Mouse (Mus musculus): ENCODE measurements around the gene Olfr523. TPM values are rescaled to one million over a fixed set of nuclear protein-coding genes. Genes with fewer than 3 reads are reported as not detected.

The Olfr523 gene
- total RNA-seq, 4 experiments from 2014 or later = not detected

DNA sequence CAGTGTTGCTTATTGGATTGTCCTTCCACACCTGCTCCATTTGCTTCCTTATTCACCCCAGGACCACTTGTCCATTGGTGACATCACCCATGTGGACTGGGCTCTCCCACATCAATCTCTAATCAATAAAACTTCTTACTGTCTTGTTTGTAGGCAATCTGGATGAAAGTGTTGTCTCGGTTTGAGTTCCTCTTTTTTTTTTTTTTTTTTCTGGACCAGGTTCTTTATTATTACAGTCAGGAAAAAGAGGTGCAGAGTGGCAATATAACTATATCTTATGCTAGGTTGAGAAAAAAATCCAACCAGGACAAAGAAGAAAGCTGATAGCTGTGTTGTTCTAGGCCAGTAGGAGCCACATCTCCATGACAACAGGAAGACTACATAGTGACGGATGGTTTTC, 7.7 kb downstream of the Olfr523 start:
- DNase-seq (ENCODE audit: low spot score in 2 of 2) = no peak

DNA sequence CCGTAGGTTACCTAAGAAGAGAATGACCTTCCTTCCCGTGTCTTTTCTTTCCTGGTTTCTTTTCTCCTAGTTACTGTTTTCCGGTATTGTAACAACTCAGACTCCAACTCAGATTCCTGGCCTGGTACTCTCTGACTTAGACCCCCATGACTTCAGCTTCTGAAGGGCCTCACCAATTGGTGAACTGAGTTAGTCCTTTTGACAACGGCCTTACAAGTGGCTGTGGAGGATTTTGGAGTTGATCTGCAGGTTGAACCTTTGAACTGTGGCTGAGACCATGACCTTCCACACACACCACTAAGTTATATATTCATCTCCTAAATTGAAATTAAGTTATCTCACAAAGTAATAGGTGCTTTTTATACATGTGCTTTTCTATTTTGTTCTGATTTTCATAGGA, 11.2 kb downstream of the Olfr523 start:
- DNase-seq (ENCODE audit: low spot score in 2 of 2) = no peak

DNA sequence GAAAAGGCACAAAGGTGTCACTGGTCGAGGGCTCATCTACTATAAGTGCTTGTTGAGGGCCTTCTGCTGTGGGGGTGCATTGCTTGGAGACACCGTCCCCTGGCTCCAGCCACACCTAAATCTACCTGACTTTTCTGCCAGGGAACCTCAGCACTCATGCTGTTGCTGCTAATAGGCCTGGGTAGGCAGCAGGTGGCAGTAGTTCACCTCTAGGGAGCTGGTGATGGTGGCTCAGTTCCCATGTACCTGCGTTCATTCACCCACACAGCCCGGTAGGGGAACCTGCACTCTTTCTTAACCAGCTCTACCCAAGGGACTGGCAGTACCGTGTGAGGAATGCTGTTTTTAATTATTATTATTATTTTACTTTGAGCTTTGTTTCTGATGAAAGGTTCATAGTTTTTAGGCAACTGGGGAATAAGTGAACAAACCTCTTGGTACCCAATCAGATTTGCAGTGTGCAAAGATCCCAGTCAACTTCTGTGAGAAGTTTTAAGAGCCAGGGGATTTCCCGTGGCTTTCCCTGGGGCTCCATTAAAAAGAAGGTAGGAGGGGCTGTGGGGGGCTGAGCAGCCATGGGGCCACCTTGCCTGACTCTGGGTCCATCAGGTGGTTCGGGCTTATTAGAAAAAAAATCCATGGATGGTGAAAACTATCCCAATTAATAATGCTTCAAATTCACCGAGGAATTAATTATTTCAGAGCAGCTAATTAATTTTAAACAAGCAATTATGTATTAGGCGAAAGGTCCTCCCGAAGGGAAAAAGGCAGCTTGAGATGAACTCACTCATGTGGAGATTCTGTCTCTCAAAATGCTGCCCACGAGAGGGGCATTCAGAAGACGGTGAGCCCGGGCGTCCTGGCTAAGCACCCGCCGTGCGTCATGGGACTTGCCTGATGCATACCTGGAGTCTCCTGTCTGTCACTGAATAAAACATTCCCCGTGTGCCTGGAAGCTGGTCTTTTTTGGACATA, 13.9 kb downstream of the Olfr523 start:
- DNase-seq (ENCODE audit: low spot score in 2 of 2) = no peak

DNA sequence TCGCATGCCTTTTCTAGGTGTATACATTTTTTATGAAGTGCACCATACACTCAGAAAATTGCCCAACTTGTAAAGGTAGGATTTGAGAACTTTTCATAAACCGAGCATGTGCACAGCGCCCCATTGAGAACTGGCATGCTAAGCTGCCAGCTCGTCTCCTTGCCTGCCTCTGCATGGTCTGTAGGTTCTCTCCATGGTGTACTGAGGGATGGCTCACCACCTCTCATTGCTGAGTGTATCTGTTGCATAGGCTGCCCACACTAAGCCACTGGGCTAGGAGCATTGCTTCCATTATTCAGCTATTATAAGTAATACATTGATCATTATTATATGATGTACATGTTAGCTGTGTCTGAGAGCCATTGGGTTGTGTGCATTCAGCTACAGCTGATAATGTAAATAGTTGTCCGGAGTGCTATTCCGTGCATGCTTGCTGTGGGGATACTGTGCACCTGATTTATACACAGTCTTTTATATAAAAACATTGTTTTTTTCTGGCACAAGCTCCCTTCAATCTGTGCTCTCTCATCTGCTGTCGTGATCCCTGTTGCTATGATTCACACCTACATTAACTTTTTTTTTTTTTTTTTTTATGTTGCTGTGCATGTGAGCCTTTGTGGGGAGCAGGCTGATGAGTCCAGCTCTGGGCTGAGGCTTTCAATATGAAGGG, 14.8 kb downstream of the Olfr523 start:
- no peak for DNase-seq (ENCODE audit: low spot score in 2 of 2)

- no peak for DNase-seq (ENCODE audit: low spot score in 2 of 2)
Observed at GRCm38 (mm10) chr7:140188391-140189328, 15.6 kb downstream of the Olfr523 start.

DNA sequence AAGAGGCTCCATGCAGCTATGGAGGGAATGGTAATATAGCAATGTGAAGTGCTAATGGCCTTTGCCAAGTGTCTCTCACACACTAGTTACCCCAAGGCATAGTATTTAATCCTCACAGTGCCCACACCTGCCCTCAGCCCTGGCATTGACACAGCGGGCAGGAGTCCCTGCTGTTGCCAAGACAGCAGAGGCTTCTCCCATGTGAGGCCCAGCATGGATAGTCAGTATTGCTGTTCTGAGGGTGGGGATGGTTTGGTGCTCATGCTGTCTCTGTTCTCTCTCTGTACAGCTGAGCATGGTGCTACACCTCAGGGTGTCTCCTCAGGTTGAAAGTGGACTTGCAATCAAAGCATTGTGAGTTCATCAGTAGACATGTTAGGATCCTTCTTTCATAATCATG, 17.4 kb downstream of the Olfr523 start:
- no peak for DNase-seq (ENCODE audit: low spot score in 2 of 2)

- no peak for DNase-seq (ENCODE audit: low spot score in 2 of 2)
Observed at GRCm38 (mm10) chr7:140192445-140192844, 19.4 kb downstream of the Olfr523 start.

- no peak for DNase-seq (ENCODE audit: low spot score in 2 of 2)
Observed at GRCm38 (mm10) chr7:140192851-140193250, 19.8 kb downstream of the Olfr523 start.

DNA sequence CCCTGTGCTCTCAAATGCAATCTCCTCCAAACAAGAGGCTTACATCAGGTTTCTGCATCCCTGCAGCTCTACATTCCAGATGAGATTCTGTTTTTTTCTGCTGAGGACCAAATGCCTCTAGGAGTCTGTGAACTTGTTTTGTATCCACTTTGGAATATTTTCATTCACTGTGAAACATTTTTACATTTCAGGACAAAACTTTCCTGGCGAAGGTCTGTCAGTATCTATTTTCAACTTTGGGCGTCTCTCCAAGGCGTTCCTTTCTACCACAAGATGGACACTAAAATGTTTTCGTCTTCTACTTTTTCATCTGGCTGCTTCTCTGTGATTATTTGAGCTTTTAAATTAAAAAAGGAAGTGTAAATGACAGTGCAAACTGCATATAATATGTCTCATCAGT, 21.0 kb downstream of the Olfr523 start:
- no peak for DNase-seq (ENCODE audit: low spot score in 2 of 2)

GRCm38 (mm10) chr7:140196002-140196401, 23.0 kb downstream of the Olfr523 start:
- DNase-seq (ENCODE audit: low spot score in 2 of 2) = no peak

DNA sequence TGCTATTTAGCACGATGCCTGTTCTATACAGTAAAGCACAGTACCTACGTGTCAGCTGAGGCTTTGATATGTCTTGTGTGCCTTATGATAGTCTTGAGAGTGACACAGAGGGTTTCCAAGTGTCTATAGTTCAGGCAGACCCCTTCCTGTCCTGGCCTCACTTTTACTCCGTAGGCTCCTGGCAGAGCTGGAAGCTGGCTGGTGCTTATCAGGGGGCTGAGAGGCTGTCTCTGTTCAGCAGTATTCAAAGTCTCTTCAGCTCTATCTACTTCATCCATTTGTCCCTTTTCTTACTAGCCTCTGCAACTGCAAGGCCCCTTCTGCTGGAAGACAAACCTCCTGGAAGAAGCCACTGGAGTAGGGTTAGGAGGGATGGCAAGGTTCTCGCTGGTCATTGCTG, 28.1 kb downstream of the Olfr523 start:
- DNase-seq (ENCODE audit: low spot score in 2 of 2) = no peak

DNA sequence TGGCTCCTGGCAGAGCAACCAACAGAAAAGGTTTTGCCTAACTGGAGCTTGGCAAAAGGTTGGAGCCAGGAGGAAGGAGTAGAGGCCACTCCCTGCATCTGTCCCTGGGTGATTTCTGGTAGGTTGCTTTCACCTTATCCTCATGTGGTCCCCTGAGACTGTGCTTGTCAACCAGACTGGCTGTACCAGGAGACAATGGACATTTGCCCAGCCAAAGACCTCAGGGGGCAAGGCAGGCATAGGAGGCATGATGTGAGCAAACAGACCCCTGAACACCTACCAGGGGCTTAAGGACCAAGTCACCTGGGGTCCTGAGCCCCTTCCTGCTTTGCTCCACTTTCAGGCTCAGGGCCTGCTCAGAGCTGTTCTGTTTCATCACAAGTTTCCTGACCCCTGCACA, 32.8 kb downstream of the Olfr523 start, which contains the start of gene Olfr524:
TSS of gene Olfr524 (minus strand) at position 101 of the 400 bp plus-strand sequence.
- no peak for DNase-seq (ENCODE audit: low spot score in 2 of 2)

- no peak for DNase-seq (ENCODE audit: low spot score in 2 of 2)
Observed at GRCm38 (mm10) chr7:140206904-140207303, 33.9 kb downstream of the Olfr523 start.

DNA sequence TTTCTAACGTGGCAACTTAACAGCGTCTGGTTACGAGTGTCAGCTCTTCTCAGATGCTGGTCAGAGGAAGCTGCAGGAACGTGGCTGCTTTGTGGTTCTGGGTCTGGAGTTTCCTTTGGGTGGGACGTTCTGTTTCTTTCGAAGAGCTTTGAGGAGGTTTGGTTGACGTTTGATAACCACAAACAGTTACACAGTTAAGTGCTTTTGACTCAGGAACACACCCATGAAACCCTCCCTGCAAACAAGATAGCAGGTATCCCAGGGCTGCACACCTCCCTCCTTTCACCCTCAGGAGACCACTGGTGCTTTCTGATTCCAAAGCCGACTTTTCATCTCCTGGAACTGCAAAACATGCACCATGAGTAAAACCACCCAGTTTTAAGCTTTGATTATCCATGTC, 35.1 kb downstream of the Olfr523 start:
- DNase-seq (ENCODE audit: low spot score in 2 of 2) = no peak

DNA sequence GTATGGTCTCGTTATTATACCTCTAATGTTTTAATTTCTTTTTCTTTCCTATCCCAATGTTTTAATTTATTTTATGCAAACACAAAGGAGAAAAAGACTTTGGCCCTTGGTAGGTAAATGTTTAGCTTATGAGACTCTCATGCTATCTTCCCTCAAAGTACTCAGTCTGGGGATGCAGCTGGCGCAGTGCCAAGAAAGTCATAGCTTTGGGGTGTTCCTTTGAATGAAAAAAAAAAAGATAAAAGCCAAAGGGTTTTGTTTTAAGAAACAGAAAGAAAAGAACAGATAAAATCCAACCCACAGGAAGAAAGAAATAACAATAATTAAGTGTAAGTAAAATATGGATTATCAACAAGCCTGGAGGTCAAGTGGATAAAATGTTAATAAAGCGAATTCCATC, 35.7 kb downstream of the Olfr523 start:
- DNase-seq (ENCODE audit: low spot score in 2 of 2) = no peak

GRCm38 (mm10) chr7:140213841-140214240, 40.8 kb downstream of the Olfr523 start:
- no peak for DNase-seq (ENCODE audit: low spot score in 2 of 2)

DNA sequence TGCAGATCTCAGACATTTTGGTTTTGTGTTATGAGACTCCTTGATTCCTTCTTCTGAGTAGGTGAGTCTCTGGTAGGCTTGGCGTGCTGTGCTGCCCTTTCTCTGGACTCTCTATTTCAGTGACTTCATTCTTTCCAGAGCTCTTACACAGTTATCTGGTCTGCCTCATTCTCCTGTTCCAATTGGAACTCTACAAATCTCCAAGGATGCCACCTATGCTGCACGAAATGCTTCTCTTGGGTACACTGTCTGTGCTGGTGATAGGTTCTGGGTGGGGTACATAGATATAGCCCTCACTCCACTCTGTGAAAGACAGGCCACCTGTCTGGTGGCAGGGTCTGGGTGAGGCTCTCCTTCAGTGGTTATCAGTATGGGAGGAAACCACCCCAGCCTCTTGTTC, 45.0 kb downstream of the Olfr523 start, which contains the start of gene Cd163l1:
TSS of gene Cd163l1 (plus strand) at position 301 of the 400 bp plus-strand sequence.
- DNase-seq (ENCODE audit: low spot score in 2 of 2) = no peak

DNA sequence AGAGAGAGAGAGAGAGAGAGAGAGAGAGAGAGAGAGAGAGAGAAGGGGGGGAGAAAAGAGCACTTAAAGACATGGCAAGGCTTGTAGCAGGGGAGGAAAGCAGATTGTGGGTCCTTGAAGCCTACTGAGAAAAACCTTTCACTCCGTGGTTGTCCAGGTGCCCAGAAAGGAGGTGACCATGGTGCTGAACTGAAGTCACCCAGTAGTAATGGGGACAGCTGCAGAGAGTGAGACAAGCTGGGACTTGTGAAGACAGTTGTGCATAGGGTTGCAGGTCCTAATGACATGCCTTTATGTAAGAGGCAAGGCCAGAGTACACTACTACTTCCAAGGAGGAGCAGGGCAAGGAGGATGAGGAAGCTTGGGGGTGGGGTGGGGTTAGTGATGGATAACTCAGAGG, 46.3 kb downstream of the Olfr523 start:
- DNase-seq (ENCODE audit: low spot score in 2 of 2) = no peak

DNA sequence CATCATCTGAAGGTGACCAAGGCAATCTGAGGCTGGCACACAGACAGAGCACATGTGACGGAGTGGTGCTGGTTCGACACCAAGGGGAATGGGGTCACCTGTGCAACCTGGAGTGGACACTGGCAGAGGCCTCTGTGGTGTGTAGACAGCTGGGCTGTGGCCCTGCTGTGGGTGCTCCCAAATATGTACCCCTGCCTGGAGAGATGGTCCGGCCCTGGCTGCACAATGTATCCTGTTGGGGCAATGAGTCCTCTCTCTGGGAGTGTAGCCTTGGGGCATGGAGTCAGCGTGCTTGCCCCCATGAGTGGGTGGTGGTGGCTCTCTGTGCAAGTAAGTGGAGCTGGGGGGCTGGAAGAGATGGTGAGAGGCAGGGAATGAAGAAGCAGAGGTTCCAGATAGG, 47.4 kb downstream of the Olfr523 start:
- no peak for DNase-seq (ENCODE audit: low spot score in 2 of 2)

GRCm38 (mm10) chr7:140224209-140224608, 51.2 kb downstream of the Olfr523 start:
- DNase-seq (ENCODE audit: low spot score in 2 of 2) = no peak

Data from gastrocnemius, adult 8-10 months (tissue).